Mouse (Mus musculus): ENCODE results near the gene Gm10309.

Gene Gm10309

DNA sequence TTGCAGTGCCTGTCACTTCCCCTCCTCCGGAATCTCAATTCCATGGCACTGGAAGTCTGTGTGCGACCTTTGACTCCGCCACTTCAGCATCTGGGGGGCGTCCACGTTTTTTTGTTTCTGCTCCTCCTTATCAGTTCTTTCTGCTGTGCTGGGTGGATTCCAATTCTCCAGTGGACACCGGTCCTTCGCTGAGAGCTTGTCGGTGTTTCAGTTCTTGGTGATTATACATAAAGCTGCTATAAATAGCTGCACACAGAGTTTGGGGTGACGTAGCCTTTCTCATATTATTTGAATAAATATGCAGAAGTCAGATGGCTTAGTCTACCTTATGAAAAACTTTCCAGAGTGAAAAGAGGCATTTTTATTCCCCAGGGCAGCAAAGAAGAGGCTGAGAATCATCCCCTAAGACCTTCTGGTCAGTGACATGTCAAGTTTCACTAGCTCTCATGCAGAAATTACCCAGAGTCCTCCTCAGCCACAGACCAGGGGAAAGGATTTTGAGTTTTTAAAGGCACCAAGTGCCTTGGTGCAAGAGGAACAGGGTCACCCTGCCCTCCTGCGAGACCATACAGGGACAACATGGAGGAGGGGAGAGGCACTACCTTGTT, 37.6 kb downstream of the Gm10309 start:
- no peak for DNase-seq

GRCm38 (mm10) chr17:86466871-86467270, 38.2 kb downstream of the Gm10309 start:
- DNase-seq: no peak

- no peak for DNase-seq
Observed at GRCm38 (mm10) chr17:86466412-86466811, 38.6 kb downstream of the Gm10309 start.

DNA sequence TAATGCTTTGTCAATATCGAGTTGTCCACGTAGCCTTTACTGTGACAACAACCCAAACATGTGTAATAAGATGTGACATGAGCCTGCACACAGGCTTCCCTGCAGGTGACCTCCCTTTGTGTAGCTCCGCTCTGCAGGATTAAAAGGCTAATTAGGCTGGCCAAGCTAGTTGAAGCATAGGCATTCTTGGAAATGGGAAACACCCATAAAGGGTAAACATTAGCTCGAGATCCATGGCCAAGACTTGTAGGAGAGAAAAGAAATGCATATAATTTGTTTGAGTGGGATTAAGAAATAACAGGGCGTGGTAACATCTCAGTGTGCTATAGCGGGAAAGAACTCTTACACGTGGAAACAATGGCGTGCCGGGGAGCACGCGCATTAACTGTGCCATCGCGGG, 39.2 kb downstream of the Gm10309 start:
- no peak for DNase-seq

DNA sequence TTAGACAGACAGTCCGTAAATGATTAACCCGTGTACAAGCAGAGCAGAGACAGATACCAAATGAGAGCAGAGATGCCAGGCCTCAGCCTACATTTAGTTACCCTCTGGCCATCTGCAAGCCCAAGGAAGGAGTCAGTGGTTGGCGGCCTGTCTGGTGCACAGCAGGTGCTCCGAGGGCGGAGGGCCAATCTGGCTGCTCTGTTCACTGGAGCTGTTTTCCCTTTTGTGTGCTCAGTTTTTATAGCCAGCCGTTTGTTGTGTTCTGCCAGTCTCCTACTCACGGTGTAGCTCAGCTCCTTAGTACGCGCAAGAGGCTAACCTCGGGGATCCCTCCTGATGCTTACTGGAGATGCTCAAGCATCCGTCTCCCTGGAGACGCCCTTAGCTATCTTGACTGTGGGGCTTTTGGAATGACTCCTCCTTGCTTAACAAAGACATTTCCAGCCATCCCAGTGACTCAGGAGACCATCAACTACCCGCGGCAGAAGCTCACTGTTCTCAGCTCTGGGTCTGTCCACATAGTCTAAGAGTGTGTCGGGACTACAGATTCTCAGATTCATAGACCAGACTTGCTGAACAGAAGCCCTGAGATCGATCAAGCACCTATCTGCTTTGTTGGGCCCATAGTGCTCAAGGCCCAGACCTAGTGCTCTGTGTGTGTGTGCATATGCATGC, 40.2 kb downstream of the Gm10309 start:
- DNase-seq: no peak

- DNase-seq: no peak
Observed at GRCm38 (mm10) chr17:86464197-86464596, 40.8 kb downstream of the Gm10309 start.

DNA sequence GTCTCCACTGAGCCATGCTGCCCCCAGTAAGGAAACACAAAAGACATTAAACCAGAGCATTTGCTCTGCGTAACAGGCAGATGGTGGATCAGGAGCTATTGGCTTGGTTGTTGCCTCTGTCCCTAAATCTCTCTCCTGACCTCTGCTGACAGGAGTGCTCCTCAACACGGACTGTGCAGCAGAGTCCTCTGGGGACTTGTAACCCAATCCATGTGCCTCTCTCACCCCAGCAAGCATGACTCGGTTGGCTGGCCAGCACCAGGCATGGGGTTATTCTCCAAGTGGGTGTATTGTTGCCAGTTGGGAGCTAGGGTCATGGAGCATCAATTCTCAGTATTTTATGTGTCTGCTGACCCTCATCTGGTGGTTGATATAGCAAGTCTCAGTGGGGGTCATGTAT, 41.7 kb downstream of the Gm10309 start:
- no peak for DNase-seq

DNA sequence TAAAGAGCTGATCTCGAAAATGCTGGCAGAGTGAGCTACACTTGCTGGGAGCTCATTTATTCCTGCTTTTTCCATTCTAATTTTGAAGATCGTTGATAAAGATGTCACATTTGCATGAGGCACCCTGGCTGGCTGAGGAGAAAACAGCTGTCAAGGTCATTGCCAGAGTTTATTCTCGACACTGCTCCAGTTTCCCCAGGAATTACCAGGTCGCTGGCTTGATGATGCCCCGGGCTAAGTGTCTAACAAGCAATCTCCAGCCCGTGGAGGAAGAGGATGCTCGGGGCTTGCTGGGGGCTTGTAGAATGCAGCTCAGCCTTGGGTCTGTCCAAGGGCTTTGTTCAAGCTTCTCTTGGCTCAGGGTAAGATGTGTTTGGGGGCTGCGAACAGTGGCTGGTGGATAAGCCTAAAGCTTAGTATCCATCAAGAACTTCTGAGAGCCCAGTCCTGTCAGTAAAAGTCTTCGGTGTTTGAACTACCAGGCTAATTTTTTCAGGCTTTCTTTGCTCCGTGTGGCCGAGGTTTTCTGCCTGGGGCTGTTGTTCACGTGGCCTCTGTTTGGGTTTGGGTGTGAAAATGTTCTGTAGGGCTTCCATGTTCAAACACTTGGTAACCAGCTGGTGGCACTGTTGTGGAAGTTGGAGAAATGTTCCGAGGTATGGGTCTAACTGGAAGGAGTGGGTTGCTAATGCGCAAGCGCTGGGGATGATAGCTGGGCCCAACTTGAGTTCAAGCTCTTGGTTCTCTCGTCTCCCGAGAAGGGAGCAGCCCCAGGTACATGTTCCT, 44.2 kb downstream of the Gm10309 start:
- no peak for DNase-seq

GRCm38 (mm10) chr17:86458302-86458980, 46.6 kb downstream of the Gm10309 start:
- no peak for DNase-seq

DNA sequence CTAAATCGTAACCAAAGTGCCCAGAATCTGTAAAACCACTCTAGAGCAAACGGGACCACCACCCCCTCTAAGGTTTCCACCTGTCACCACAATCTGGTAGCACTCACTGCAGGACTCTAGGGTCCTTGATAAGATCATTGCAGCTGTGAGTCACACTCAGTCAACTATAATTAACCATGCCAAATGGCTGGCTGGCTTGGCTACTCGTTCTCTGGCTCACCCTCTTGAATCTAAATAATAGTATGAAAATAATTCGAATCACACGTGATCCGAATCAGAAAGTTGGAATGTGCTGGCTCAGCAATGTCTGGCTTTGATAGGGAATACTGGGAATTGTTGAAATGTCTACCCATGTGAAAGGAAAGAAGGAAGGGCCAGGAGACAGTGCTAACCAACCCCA, 48.5 kb downstream of the Gm10309 start:
- no peak for DNase-seq

DNA sequence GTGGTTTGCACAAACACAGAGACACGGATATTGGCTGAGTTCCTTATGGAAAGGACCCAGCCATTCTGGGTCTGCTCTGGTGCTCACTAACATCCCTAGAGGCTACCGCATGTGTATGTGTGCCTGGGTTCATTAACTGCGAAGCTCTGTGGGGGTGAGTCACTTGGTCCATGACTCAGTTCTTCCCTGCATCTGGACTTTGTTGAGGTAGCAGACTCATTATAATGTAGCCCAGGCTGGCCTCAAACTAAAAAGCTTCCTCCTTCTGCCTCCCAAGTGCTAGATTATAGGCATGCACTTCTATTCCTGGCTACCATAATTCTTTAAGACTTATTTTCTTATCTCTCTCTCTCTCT, 50.7 kb downstream of the Gm10309 start:
- DNase-seq: no peak

DNA sequence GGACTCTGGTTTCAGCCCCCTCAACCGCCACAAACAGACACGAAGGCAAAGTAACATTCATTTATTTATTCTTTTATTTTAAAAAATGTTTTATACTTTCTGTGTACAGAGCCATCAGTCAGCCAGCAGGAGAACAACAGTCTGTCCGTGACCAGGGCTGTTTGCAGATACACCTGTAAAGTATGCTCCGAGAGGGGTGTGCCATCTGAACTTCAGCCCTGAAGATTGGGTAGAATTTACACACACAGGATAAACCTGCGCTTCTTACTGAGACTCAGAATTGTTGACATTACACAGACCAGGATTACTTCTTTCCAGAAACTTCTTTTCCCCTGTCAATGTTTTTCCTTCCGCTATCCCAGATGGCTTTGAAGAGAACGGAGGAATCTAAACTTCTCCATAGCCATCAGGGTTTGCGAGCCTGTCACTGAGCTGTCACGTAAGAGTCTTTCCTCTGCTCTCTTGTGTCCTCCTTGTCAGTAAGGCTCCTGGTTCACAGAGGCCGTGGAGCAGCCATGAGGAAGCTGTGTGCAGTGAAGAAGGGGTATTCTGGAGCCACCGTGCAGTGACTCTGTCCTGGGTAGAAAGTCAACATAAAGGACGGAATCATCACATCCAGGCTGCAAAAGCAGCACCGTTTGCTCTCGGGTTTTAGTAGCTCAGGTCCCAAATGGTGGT, 51.2 kb downstream of the Gm10309 start:
- DNase-seq: no peak

- DNase-seq: no peak
Observed at GRCm38 (mm10) chr17:86452934-86453333, 52.1 kb downstream of the Gm10309 start.
